Mouse (Mus musculus): ENCODE measurements around the gene Myoz2. TPM values are rescaled to one million over a fixed set of nuclear protein-coding genes. Genes with fewer than 3 reads are reported as not detected.

Myoz2 gene
- total and polyA plus RNA-seq, 3 experiments: not detected

DNA sequence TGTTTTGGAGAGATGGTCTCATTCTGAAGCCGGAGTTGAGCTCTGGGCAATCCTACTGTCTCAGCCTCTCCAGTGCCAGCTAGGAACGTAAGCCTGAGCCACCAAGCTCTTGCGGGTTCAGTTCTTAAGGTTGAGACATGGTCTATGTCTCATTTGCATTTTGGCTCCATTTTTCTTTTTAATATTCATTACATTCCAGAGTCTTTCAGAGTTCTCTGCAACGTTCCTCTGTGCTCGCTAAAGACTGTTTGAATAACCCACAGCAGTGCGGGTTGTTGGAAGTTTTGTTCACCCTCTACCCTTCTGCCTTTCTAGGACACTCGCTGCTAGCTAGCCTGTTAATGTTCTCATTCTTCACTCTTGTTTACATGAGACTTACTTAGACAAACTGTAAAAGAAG lies 46.1 kb upstream of the Myoz2 start:
- Histone ChIP-seq H3K79me2 (ENCODE audit: control insufficient read depth, insufficient read depth, low read length, poor library complexity) (no peaks in the 10 kb centered on the region), H3K9me3 (replicated peaks; ENCODE audit: insufficient read depth, low read length) (no peaks in the 10 kb centered on the region), H3K4me3 (ENCODE audit: control insufficient read depth in 1 of 2, insufficient read depth in 1 of 2, low read depth in 2 of 2, low read length in 2 of 2) (no peak overlapping the region), H3K4me1 (ENCODE audit: control insufficient read depth in 1 of 2, insufficient read depth in 2 of 2, low read length in 2 of 2) (no peaks in the 10 kb centered on the region), H3K27me3 (ENCODE audit: control insufficient read depth in 1 of 2, insufficient read depth in 2 of 2, low read length in 2 of 2) (no peaks in the 10 kb centered on the region; a peak in 1 of 4 replicates), H3K27ac (ENCODE audit: control insufficient read depth, low read depth, low read length) (no peak overlapping the region), H3K9ac (ENCODE audit: control insufficient read depth, low read depth, low read length, poor library complexity, severe bottlenecking) (no peak overlapping the region), H3K36me3 (ENCODE audit: control insufficient read depth in 1 of 2, insufficient read depth in 2 of 2, low read length in 2 of 2) (no peaks in the 10 kb centered on the region)
- TF ChIP-seq UBTF (IDR thresholded peaks at IDR 0.05; ENCODE audit: borderline replicate concordance, insufficient read depth, low read depth, low read length): no peak
- TF ChIP-seq MYC (IDR thresholded peaks at IDR 0.05; ENCODE audit: low read depth, low read length): no peak
- TF ChIP-seq KAT2A (conservative IDR thresholded peaks at IDR 0.05; ENCODE audit: low read depth, low read length): no peak
- no peak for TF ChIP-seq RAD21 (IDR thresholded peaks at IDR 0.05; ENCODE audit: low read depth, low read length)
- TF ChIP-seq SIN3A (IDR thresholded peaks at IDR 0.05; ENCODE audit: low read length): no peak
- TF ChIP-seq MXI1 (IDR thresholded peaks at IDR 0.05; ENCODE audit: low read depth, low read length): no peak
- no peak for TF ChIP-seq POLR2A (IDR thresholded peaks at IDR 0.05; ENCODE audit: control insufficient read depth in 1 of 2, insufficient read depth in 1 of 2, low read depth in 1 of 2, low read length in 2 of 2, poor library complexity in 1 of 2)
- TF ChIP-seq USF1 (IDR thresholded peaks at IDR 0.05; ENCODE audit: low read depth, low read length): no peak
- TF ChIP-seq MAFK (IDR thresholded peaks at IDR 0.05; ENCODE audit: borderline replicate concordance, low read depth, low read length): no peak
- no peak for TF ChIP-seq JUND (IDR thresholded peaks at IDR 0.05; ENCODE audit: low read depth, low read length)
- TF ChIP-seq ZNF384 (IDR thresholded peaks at IDR 0.05; ENCODE audit: low read depth, low read length): no peak
- no peak for TF ChIP-seq ZKSCAN1 (IDR thresholded peaks at IDR 0.05; ENCODE audit: low read depth, low read length)
- no peak for TF ChIP-seq E2F4 (IDR thresholded peaks at IDR 0.05; ENCODE audit: borderline replicate concordance, low read depth, low read length)
- no peak for DNase-seq (ENCODE audit: low read depth, low spot score)

GRCm38 (mm10) chr3:123080017-123080725 lies 45.4 kb upstream of the Myoz2 start:
- Histone ChIP-seq H3K79me2 (ENCODE audit: control insufficient read depth, insufficient read depth, low read length, poor library complexity) (no peaks in the 10 kb centered on the region), H3K27ac (ENCODE audit: control insufficient read depth, low read depth, low read length) (no peak overlapping the region), H3K9ac (ENCODE audit: control insufficient read depth, low read depth, low read length, poor library complexity, severe bottlenecking) (no peak overlapping the region), H3K4me3 (ENCODE audit: control insufficient read depth in 1 of 2, insufficient read depth in 1 of 2, low read depth in 2 of 2, low read length in 2 of 2) (no peak overlapping the region), H3K9me3 (replicated peaks; ENCODE audit: insufficient read depth, low read length) (no peaks in the 10 kb centered on the region), H3K36me3 (ENCODE audit: control insufficient read depth in 1 of 2, insufficient read depth in 2 of 2, low read length in 2 of 2) (no peaks in the 10 kb centered on the region), H3K27me3 (ENCODE audit: control insufficient read depth in 1 of 2, insufficient read depth in 2 of 2, low read length in 2 of 2) (no peaks in the 10 kb centered on the region; a peak in 1 of 4 replicates), H3K4me1 (ENCODE audit: control insufficient read depth in 1 of 2, insufficient read depth in 2 of 2, low read length in 2 of 2) (no peaks in the 10 kb centered on the region)
- DNase-seq (ENCODE audit: low read depth, low spot score): no peak
- no peak for TF ChIP-seq USF1 (IDR thresholded peaks at IDR 0.05; ENCODE audit: low read depth, low read length)
- no peak for TF ChIP-seq POLR2A (IDR thresholded peaks at IDR 0.05; ENCODE audit: control insufficient read depth in 1 of 2, insufficient read depth in 1 of 2, low read depth in 1 of 2, low read length in 2 of 2, poor library complexity in 1 of 2)
- TF ChIP-seq E2F4 (IDR thresholded peaks at IDR 0.05; ENCODE audit: borderline replicate concordance, low read depth, low read length): no peak
- no peak for TF ChIP-seq TCF12 (IDR thresholded peaks at IDR 0.05; ENCODE audit: low read depth, low read length)
- TF ChIP-seq ZNF384 (IDR thresholded peaks at IDR 0.05; ENCODE audit: low read depth, low read length): no peak
- no peak for TF ChIP-seq MAFK (IDR thresholded peaks at IDR 0.05; ENCODE audit: borderline replicate concordance, low read depth, low read length)
- no peak for TF ChIP-seq MEF2A (IDR thresholded peaks at IDR 0.05; ENCODE audit: extremely low read depth, insufficient replicate concordance, low read depth, low read length, poor library complexity, severe bottlenecking)
- TF ChIP-seq BHLHE40 (IDR thresholded peaks at IDR 0.05; ENCODE audit: borderline replicate concordance, low read depth, low read length): no peak
- no peak for TF ChIP-seq ZKSCAN1 (IDR thresholded peaks at IDR 0.05; ENCODE audit: low read depth, low read length)
- TF ChIP-seq NRF1 (IDR thresholded peaks at IDR 0.05; ENCODE audit: insufficient read depth, low read depth, low read length, poor library complexity, severe bottlenecking): no peak
- TF ChIP-seq GABPA (IDR thresholded peaks at IDR 0.05; ENCODE audit: low read depth, low read length): no peak
- TF ChIP-seq SIN3A (IDR thresholded peaks at IDR 0.05; ENCODE audit: low read length): no peak
- no peak for TF ChIP-seq CHD2 (IDR thresholded peaks at IDR 0.05; ENCODE audit: low read length)
- no peak for TF ChIP-seq GATA1 (IDR thresholded peaks at IDR 0.05; ENCODE audit: low read depth, low read length)
- no peak for TF ChIP-seq CTCF (IDR thresholded peaks at IDR 0.05 in 2 of 3, conservative IDR thresholded peaks at IDR 0.05 in 1 of 3; ENCODE audit: control insufficient read depth in 1 of 3, insufficient read depth in 1 of 3, low read depth in 2 of 3, low read length in 3 of 3, poor library complexity in 1 of 3, severe bottlenecking in 1 of 3)

Data from MEL (cell line).